Mouse (Mus musculus) olfactory bulb, adult 2 months (tissue): ENCODE measurements around the gene Fkbp6. TPM values are rescaled to one million over a fixed set of nuclear protein-coding genes. Genes with fewer than 3 reads are reported as not detected.

Experiments
- H3K27ac ChIP-seq: fragments of 200-500 bp; 2 replicates; pipeline ENCODE4 v1.5.1; 2012; ENCODE audit warnings: low read depth, low read length; ENCODE audit not compliant: insufficient read depth
- H3K4me1 ChIP-seq: fragments of 200-500 bp; 2 replicates; pipeline ENCODE4 v1.6.1; 2012; ENCODE audit warnings: low read length; ENCODE audit not compliant: control insufficient read depth, insufficient read depth
- H3K4me3 ChIP-seq: fragments of 200-500 bp; 2 replicates; pipeline ENCODE4 v1.5.1; 2012; ENCODE audit warnings: mild to moderate bottlenecking, low read depth, low read length, moderate library complexity; ENCODE audit not compliant: insufficient read depth
- CTCF ChIP-seq: fragments of 200-500 bp; IDR thresholded peaks from 2 replicates; pipeline ENCODE4 v1.5.1; 2012; ENCODE audit warnings: low read depth, mild to moderate bottlenecking, low read length, moderate library complexity; ENCODE audit not compliant: insufficient read depth
- POLR2A ChIP-seq: fragments of 200-500 bp; IDR thresholded peaks from 2 replicates; pipeline ENCODE4 v1.6.1; 2012; ENCODE audit warnings: mild to moderate bottlenecking, low read depth, low read length, moderate library complexity; ENCODE audit not compliant: insufficient read depth
- WGBS: fragments of 180-500 bp; shearing (Covaris S2); methylation state at CpG from one replicate; pipeline ENCODE4 v1.1.7; 2018; 5-methylcytosine and 5-hydroxymethylcytosine counted together
- polyA plus RNA-seq: library from polyadenylated mRNA; stranded (reverse); fragments of >200 nt; gene quantifications from 2 replicates; pipeline ENCODE4 v1.2.4, GENCODE M21; 2012; ENCODE audit warnings: low replicate concordance; ENCODE audit not compliant: missing spikeins, insufficient read depth, insufficient read length

Fkbp6 gene
- polyA plus RNA-seq, 1 experiment, result not detected

- Histone ChIP-seq H3K4me1 (no peaks in the 10 kb centered on the region), H3K4me3 (no peak overlapping the region), H3K27ac (no peak overlapping the region)
- TF ChIP-seq CTCF (no peak), POLR2A (no peak)
- WGBS, result 90% methylated on average over 6 of the region's 6 CpGs
These were observed 18.7 kb downstream of the Fkbp6 start for GRCm38 (mm10) chr5:135331161-135331560.

- TF ChIP-seq CTCF (no peak), POLR2A (no peak)
- no peak overlapping the region for H3K27ac ChIP-seq
- H3K4me3 ChIP-seq, result no peak overlapping the region
- WGBS, result 88% methylated on average over 5 of the region's 5 CpGs
- H3K4me1 ChIP-seq, result no peaks in the 10 kb centered on the region
These were observed 19.6 kb downstream of the Fkbp6 start for GRCm38 (mm10) chr5:135330201-135330600.

- Histone ChIP-seq H3K4me1 (no peaks in the 10 kb centered on the region), H3K4me3 (no peak overlapping the region), H3K27ac (no peak overlapping the region)
- 92% methylated on average over 4 of the region's 4 CpGs for WGBS
- TF ChIP-seq POLR2A (no peak), CTCF (no peak)
These were observed 20.4 kb downstream of the Fkbp6 start for GRCm38 (mm10) chr5:135329471-135329870.

GRCm38 (mm10) chr5:135326121-135326659 is 23.7 kb downstream of the Fkbp6 start:
- 39% methylated on average over 3 of the region's 3 CpGs for WGBS
- no peak overlapping the region for H3K4me3 ChIP-seq
- TF ChIP-seq CTCF (no peak), POLR2A (no peak)
- H3K27ac ChIP-seq, result no peak overlapping the region
- no peaks in the 10 kb centered on the region for H3K4me1 ChIP-seq

- 100% methylated on average over 1 of the region's 1 CpGs for WGBS
- Histone ChIP-seq H3K4me3 (no peak overlapping the region), H3K4me1 (no peaks in the 10 kb centered on the region), H3K27ac (no peak overlapping the region)
- TF ChIP-seq POLR2A (no peak), CTCF (no peak)
These were observed 27.6 kb downstream of the Fkbp6 start for GRCm38 (mm10) chr5:135322197-135322596.

- no peaks in the 10 kb centered on the region for H3K4me1 ChIP-seq
- no peak overlapping the region for H3K4me3 ChIP-seq
- H3K27ac ChIP-seq, result no peak overlapping the region
- 65% methylated on average over 2 of the region's 2 CpGs for WGBS
- TF ChIP-seq POLR2A (no peak), CTCF (no peak)
These were observed 30.0 kb downstream of the Fkbp6 start for GRCm38 (mm10) chr5:135319856-135320255.

- WGBS, result 79% methylated on average over 3 of the region's 3 CpGs
- Histone ChIP-seq H3K27ac (no peak overlapping the region), H3K4me1 (no peaks in the 10 kb centered on the region), H3K4me3 (no peak overlapping the region)
- TF ChIP-seq POLR2A (no peak), CTCF (no peak)
These were observed 33.7 kb downstream of the Fkbp6 start for GRCm38 (mm10) chr5:135316177-135316576.

GRCm38 (mm10) chr5:135306321-135306965 is 43.4 kb downstream of the Fkbp6 start:
- no peaks in the 10 kb centered on the region for H3K4me1 ChIP-seq
- no peak overlapping the region for H3K27ac ChIP-seq
- no peak overlapping the region for H3K4me3 ChIP-seq
- TF ChIP-seq POLR2A (no peak), CTCF (no peak)
- 49% methylated on average over 10 of the region's 10 CpGs for WGBS

- TF ChIP-seq CTCF, result no peak
- no peak for TF ChIP-seq POLR2A
- H3K4me1 ChIP-seq, result no peaks in the 10 kb centered on the region
- WGBS, result 73% methylated on average over 3 of the region's 3 CpGs
- no peak overlapping the region for H3K4me3 ChIP-seq
- no peak overlapping the region for H3K27ac ChIP-seq
These were observed 47.4 kb downstream of the Fkbp6 start for GRCm38 (mm10) chr5:135302454-135302853.
